Mouse (Mus musculus) testis, adult 2 months (tissue): ENCODE results near the gene Nt5c2. TPM values are rescaled to one million over a fixed set of nuclear protein-coding genes. Genes with fewer than 3 reads are reported as not detected.

Source experiments
- H3K27ac ChIP-seq: fragments of 200-500 bp; 2 replicates; pipeline ENCODE4 v1.5.1; 2012; ENCODE audit warnings: low read depth, low read length; ENCODE audit not compliant: control insufficient read depth, insufficient read depth
- H3K27me3 ChIP-seq: fragments of 200-500 bp; 2 replicates; pipeline ENCODE4 v1.6.1; 2012; ENCODE audit warnings: mild to moderate bottlenecking, low read length, moderate library complexity; ENCODE audit not compliant: control insufficient read depth, insufficient read depth
- H3K36me3 ChIP-seq: fragments of 200-500 bp; 2 replicates; pipeline ENCODE4 v1.6.1; 2012; ENCODE audit warnings: mild to moderate bottlenecking, low read length; ENCODE audit not compliant: control insufficient read depth, insufficient read depth
- H3K4me1 ChIP-seq: fragments of 200-500 bp; 2 replicates; pipeline ENCODE4 v1.6.1; 2012; ENCODE audit warnings: low read length; ENCODE audit not compliant: control insufficient read depth, insufficient read depth
- H3K4me3 ChIP-seq: fragments of 200-500 bp; 2 replicates; pipeline ENCODE4 v1.5.1; 2012; ENCODE audit warnings: low read depth, mild to moderate bottlenecking, low read length, moderate library complexity, mixed read lengths; ENCODE audit not compliant: control insufficient read depth
- CTCF ChIP-seq: fragments of 200-500 bp; IDR thresholded peaks from 2 replicates; pipeline ENCODE4 v1.5.1; 2012; ENCODE audit warnings: low read depth, mild to moderate bottlenecking, inconsistent platforms, low read length, moderate library complexity; ENCODE audit not compliant: control insufficient read depth, insufficient read depth, insufficient replicate concordance
- POLR2A ChIP-seq: fragments of 200-500 bp; IDR thresholded peaks from 2 replicates; pipeline ENCODE4 v1.6.1; 2012; ENCODE audit warnings: low read depth, mild to moderate bottlenecking, inconsistent platforms, low read length, moderate library complexity; ENCODE audit not compliant: control insufficient read depth
- polyA plus RNA-seq: library from polyadenylated mRNA; depleted of rRNA; stranded (reverse); fragments of >200 nt; gene quantifications from 2 replicates; pipeline ENCODE4 v1.2.3, GENCODE M21; 2012

Nt5c2 gene
- polyA plus RNA-seq, 1 experiment, result 38.6 TPM

DNA sequence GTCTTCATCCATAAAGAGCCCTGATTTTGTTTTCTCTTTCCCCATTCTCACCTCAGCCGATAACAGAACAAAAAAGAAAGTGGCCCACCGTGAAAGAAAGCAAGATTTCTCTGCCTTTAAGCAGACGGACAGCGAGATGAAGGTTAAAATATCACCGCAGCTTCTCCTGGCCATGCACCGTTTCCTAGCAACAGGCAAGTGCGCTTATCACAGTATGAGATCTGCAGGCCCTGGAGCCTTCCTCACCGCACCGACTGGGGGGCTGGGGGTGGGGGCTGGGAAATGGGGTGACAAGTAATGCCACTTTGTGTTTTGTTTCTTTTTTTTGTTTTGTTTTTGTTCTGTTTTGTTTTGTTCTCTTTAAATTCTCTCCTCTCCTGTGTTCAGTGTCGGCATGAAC is 158.2 kb downstream of the Nt5c2 start:
- H3K27ac ChIP-seq, result no peak overlapping the region
- TF ChIP-seq CTCF (no peak), POLR2A (no peak)

DNA sequence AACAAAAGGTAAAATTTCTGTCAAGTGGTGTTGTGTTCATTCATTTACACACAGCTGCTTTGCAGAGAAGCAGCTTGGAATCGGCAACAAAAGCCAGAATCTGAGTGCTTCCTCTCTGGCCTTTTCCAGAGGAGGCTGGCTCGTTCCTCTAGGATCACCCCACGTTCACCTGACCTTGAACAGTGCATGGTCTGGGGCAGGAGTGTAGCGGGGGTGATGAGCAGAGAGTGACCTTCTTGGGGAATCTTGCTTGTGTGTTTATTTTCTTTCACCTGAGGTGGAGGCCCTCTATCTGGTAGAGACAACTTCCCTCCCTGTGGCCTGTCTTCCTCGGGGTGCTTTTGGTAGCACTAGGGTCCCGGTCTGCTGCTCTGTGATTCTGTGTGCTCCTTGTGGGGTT is 158.7 kb downstream of the Nt5c2 start:
- Histone ChIP-seq H3K36me3 (no peaks in the 10 kb centered on the region), H3K4me3 (no peak overlapping the region), H3K4me1 (no peaks in the 10 kb centered on the region), H3K27me3 (no peaks in the 10 kb centered on the region), H3K27ac (no peak overlapping the region)
- no peak for TF ChIP-seq CTCF
- no peak for TF ChIP-seq POLR2A

More for the DNA sequence above, 158.2 kb downstream of the Nt5c2 start:
- Histone ChIP-seq H3K4me3 (no peak overlapping the region), H3K36me3 (no peaks in the 10 kb centered on the region), H3K4me1 (no peaks in the 10 kb centered on the region), H3K27me3 (no peaks in the 10 kb centered on the region)

DNA sequence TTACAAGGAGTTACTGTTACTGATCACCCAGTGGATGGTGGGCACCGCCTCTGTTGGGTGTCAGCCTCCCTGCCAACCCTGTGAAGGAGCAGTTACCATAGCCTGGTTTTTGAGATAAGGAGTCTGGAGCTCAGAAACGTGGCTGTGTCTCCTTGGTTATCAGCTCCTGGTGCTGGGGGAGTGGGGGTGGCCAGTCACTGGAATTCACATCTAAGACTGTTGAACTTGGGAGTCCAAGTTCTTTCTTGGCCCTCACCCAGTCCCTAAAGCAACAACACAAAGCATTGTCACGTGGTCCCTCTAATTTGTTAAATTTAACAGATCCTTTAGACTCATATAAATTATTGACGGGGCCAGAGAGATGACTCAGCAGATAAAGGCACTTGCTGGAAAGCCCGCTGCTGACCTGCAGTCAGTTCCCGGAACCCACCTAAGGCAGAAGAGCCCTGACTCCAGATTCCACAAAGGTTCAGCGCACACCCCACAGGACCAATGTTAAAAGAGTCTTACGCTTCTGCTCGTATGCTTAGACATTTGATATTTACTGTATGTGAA is 165.4 kb downstream of the Nt5c2 start:
- Histone ChIP-seq H3K4me3 (no peak overlapping the region), H3K4me1 (no peaks in the 10 kb centered on the region; the same call in 1 of the 2 replicates), H3K27me3 (no peaks in the 10 kb centered on the region), H3K36me3 (no peaks in the 10 kb centered on the region), H3K27ac (no peak overlapping the region)
- TF ChIP-seq POLR2A, result no peak
- no peak for TF ChIP-seq CTCF

DNA sequence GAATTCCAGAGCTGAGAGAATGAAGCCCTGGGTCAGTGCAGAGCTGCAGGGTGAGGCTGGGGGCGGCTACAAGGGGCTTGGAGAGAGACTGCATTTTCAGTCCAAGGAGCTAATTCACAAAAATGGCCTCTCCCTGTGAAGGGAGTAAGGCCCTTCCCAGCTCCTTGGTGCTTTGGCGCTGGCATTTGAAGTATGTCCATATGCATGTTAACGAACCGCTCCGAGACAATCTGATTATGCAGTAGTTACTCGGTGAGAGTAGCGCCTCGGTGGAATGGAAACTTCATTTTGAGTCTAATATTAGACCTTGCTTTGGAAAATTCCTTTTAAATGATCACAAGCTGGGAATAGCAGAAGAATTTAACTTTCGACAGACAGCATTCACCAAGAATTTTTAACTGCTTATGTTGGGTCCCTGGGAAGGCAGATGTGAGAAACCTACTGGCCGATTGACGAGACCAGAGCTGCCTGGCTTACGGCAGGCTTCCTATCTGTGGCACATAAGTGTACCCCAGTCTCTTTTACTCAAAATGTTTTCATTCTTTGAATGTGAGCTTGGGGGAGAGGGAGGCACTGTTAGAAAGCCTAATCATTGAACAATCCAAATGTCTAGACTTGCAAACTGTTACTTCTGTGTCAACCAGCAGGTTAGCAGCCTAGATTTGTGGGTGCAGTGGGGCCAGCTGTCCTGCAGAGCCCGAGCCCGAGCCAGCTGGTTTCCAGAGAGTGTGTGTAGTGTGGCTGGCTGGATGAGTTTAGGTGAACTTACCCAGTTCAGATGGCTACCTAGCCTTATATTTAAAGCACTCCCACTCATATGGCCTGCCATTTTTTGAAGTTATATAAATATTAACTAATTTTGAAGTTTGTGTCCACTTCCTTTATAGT is 166.3 kb downstream of the Nt5c2 start:
- no peak overlapping the region for H3K27ac ChIP-seq
- TF ChIP-seq CTCF (no peak), POLR2A (no peak)

DNA sequence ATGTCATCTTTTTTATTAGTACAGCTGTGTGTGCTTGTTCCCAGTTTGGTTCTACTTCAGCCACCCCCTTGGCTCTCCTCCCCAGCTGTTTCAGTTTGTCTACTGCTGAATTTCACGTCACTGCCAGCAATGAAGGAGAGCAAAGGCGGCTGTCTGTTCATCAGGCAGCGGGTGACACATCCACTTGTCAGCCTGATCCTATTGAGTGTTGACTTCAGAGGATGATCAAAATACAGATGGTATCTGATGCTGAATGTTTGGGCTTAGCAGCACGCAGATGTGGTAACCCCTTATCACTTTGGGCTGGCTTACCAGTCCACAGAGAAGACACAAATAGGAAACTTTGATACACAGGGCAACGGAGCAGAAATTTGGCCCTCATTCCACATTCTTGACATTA is 168.5 kb downstream of the Nt5c2 start:
- TF ChIP-seq CTCF (no peak), POLR2A (no peak)
- no peak overlapping the region for H3K27ac ChIP-seq
- no peaks in the 10 kb centered on the region for H3K36me3 ChIP-seq
- no peak overlapping the region for H3K4me3 ChIP-seq
- no peaks in the 10 kb centered on the region; the same call in 1 of the 2 replicates for H3K4me1 ChIP-seq
- no peaks in the 10 kb centered on the region for H3K27me3 ChIP-seq

More for the DNA sequence above, 166.3 kb downstream of the Nt5c2 start:
- Histone ChIP-seq H3K27me3 (no peaks in the 10 kb centered on the region), H3K4me1 (no peaks in the 10 kb centered on the region; the same call in 1 of the 2 replicates), H3K4me3 (no peak overlapping the region), H3K36me3 (no peaks in the 10 kb centered on the region)

DNA sequence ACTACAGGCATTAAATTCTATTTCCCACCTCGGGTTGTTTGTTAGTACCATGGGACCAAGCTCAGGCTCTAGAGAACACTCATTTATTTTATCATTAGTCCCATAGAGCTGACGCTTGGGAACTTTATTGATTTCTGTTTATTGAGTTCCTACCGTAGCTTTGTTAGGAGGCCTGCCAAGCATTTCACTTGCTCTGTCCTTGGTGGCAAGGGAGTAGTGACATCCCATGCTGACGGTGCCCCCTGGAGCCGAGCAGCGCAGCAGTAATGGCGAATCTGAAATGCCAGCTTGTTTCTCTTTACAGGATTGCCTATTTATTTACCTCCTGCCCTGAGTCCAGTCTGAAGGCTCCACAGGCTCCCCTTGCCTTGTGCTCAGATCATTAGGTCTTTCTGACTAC is 168.9 kb downstream of the Nt5c2 start:
- H3K4me1 ChIP-seq, result no peaks in the 10 kb centered on the region; the same call in 1 of the 2 replicates
- TF ChIP-seq POLR2A, result no peak
- TF ChIP-seq CTCF, result no peak
- H3K4me3 ChIP-seq, result no peak overlapping the region
- H3K27ac ChIP-seq, result no peak overlapping the region
- H3K36me3 ChIP-seq, result no peaks in the 10 kb centered on the region
- no peaks in the 10 kb centered on the region for H3K27me3 ChIP-seq

DNA sequence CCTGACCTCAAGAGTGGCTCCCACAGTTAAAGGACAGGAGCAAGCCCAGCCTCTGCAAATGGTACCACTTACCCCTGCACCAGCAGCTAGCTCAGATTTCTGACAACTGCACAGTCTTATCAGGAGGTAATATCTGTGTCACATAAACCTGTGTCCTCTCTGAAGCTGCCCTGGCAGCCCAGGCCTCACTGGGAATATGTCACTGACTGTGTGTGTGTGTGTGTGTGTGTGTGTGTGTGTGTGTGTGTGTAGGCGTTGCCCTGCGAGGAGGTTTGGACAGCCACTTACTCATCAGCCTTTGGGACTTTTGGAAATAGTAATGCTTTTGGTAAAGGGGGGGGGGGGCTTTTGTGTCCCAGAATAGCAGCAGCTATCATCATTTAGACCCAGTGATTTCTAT is 171.9 kb downstream of the Nt5c2 start:
- H3K27ac ChIP-seq, result no peak overlapping the region
- TF ChIP-seq POLR2A, result no peak
- no peak for TF ChIP-seq CTCF
- H3K4me1 ChIP-seq, result no peaks in the 10 kb centered on the region
- no peaks in the 10 kb centered on the region for H3K27me3 ChIP-seq
- no peaks in the 10 kb centered on the region for H3K36me3 ChIP-seq
- H3K4me3 ChIP-seq, result no peak overlapping the region
